Mouse (Mus musculus) left cerebral cortex, postnatal 10 days (tissue): ENCODE results near the gene Klhl32. TPM values are rescaled to one million over a fixed set of nuclear protein-coding genes. Genes with fewer than 3 reads are reported as not detected.
"Not testable (repeated sequence)": the region's sequence is repeated elsewhere in the genome, so short reads cannot be mapped to it uniquely, and the experiment has no call there.

Experiments used
- DNase-seq, 2 experiments: peaks; one replicate each; pipeline ENCODE4 v3.0.0; 2021 to 2022; ENCODE audit warnings: low spot score in 2 of 2, mixed read lengths in 1 of 2; ENCODE audit errors: extremely low spot score in 1 of 2
- intact Hi-C: fragments of 180-260 bp; cut with DNase I; formaldehyde crosslinking; loops from one replicate; pipeline ENCODE4 v1.15.1; 2025
- total RNA-seq, 2 experiments: library from RNA; stranded (reverse); gene quantifications; 2 replicates each; pipeline ENCODE4 v1.2.3; 2021

Klhl32 gene
- 10 to 100 TPM; 16.5 to 17.5 TPM for total RNA-seq

DNA sequence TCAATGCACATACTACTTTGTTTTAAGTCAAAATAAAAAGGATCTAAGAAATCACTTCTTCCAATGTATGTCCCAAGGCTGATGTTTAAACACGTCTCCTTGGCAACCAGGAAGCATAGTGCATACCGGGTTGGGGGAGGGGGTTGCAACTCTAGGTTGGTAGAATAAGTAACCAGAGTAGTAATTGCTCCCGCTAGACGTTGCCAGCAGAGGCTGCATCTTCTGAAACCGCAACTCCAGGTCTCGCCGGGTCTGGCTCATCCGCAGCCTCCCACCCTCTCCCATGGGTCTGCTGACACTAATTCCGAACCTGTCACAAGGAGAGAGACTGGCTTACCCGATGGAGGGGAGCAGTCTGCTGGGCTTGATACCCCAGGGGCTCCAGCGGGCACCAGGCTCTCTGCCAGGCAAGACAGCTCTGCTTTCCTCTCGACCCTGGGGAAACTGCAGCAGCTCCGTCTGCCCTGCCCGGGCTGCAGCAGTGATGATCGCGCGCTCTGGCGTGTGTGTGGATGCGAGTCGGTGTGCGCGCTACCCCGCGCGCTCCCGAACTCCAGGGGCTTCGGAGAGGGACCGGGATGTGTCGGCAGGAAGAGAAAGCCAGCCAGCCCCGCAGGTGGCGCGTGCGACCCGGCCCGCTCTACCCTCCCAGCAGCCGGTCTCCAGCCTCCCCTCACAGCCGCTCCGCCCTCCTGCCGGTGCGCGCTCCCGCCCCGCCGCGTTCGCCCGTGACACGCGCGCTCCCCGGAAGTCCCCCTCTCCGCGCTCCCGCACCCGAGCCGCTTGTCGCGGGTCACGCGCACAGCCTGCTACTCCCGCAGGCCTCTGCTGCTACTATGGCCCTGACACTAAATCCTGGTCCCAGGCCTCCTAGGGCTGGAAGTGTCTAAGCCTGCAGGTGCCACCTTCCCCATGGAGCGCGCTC, at the start of gene Klhl32:
Klhl32 (minus strand) TSS at position 724 of the 925 bp plus-strand sequence.
- peak; percentile 71 to 89 for DNase-seq
- intact Hi-C loops, result no loop called here

GRCm38 (mm10) chr4:24899146-24899545, 48.2 kb upstream of the Klhl32 start:
- intact Hi-C loops, result loop anchor here (5.0 kb wide), 2 partner anchors 278 to 1643 kb away; no protein-coding TSS in a partner anchor
- no peak for DNase-seq

DNA sequence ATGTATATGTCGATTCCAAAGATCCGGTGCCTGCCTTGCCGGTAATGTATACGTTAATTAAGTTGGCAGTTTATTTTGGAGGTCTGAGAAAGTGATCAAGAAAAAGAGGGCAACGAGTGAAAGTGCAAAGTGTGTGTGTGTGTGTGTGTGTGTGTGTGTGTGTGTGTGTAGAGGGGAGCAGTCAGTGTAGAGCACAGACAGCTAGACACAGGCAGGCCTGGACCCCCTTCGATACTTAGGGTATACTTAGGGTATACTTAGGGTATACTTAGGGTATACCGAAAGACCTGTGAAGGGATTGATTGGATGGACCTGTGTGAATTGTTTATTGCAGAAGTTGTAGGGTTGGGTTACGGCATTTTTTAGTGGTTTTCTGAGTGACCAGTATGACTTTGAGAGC, 47.7 kb upstream of the Klhl32 start:
- intact Hi-C loops, result loop anchor here (5.0 kb wide), 2 partner anchors 279 to 1644 kb away; no protein-coding TSS in a partner anchor
- no peak for DNase-seq

DNA sequence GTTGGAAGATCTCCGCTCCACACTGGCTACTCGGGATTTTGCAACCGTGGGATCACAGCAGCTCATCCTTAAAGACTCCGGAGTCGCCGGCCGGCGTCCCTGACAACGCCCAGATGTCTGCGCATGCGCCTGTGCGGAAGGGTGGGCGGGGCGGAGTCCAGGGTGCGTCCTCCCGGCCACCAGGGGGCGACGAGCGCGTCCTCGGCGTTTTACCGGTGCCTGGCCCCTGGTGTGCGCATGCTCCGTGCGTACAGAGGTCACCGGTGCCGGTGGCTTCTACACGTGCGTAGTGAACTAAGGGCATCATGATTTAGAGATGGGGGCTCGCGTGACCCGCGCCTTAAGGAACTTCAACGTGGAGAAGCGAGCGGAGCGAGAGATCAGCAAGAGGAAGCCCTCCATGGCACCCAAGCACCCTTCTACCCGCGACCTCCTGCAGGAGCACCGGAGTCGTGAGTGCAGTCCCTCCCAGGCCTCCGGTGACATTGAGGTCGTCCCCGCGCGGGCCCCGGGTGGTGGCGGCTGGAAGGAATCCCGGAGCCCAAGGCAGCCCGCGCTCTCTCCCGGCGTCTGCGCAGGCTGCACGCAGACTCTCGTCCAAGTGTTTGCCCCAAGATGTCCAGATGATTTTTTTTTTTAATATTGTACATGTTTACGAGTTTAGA, 47.1 kb upstream of the Klhl32 start, which contains the start of gene Ndufaf4:
Ndufaf4 (plus strand) TSS at position 233 of the 665 bp plus-strand sequence.
- intact Hi-C loops, result loop anchor here (2.0 to 5.0 kb wide), 3 partner anchors 177 to 1644 kb away; no protein-coding TSS in a partner anchor
- peak; percentile 96 to 98 for DNase-seq

DNA sequence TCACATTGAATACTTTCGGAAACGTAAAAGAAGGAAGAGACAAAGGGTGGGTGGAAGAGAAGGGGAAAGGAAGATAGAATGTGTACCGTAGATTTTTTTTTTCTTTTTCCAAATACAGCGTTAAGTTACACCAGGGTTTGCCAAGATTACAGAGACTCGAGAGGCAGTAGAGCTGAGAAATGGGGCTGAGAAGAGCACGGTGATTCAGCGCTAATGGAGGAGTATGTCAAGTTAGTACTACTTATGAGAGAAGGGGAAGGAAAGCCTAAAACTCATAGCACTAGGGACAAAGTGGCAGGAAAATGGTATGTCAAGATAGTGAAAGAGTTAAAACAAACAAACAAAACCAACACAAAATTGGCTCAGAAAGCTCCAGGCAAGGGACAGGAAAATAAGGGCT, 46.4 kb upstream of the Klhl32 start:
- no peak for DNase-seq
- intact Hi-C loops, result loop anchor here (2.0 to 5.0 kb wide), 3 partner anchors 177 to 1645 kb away; no protein-coding TSS in a partner anchor

DNA sequence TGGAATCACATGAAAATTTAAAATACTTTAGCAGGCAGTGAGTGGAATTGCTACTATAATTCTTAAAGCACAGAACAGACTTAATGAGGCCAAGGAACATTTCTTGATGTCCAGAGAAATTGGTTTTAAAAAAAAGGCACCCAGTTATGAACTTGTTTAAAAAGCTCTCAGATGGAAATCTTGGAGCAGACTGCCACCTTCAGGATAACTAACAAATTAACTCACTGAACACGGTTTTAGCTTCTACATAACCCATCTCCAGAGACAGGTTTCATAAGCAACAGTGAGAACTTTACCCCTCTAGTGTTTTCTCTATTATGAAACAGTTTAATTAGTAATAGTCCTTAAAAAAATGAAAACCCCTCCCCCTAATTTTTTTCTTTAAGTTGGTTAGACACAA, 45.9 kb upstream of the Klhl32 start:
- intact Hi-C loops, result loop anchor here (2.0 to 5.0 kb wide), 3 partner anchors 176 to 1645 kb away; no protein-coding TSS in a partner anchor
- peak in 1 of 2 experiments; percentile 65 for DNase-seq

- intact Hi-C loops, result loop anchor here (5.0 kb wide), 2 partner anchors 283 to 1648 kb away; no protein-coding TSS in a partner anchor
- DNase-seq, result no peak
Observed at GRCm38 (mm10) chr4:24894625-24895024, 43.7 kb upstream of the Klhl32 start.

GRCm38 (mm10) chr4:24892293-24892692, 41.4 kb upstream of the Klhl32 start:
- intact Hi-C loops, DNase-seq: not testable (repeated sequence)

DNA sequence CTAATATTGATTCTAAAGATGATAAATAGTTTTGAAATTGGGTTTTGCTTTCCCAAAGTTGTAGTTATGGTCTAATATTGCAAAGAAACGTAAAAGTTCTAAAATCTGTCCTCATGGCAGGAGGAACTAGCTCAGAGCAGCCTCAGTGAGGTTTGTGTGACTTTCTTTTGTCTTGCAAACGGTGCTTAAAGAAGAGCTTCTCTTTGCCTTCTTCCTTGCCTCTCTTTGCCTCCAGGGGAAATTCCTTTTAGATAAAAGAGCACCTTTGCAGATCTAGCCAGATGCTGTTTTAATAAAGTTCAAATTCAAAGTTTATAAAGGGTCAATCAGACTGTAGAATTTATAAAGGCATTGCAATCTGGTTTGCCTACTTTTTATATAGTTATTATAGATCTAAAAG, 38.5 kb upstream of the Klhl32 start:
- intact Hi-C loops, DNase-seq: not testable (repeated sequence)

GRCm38 (mm10) chr4:24869230-24869629, 18.3 kb upstream of the Klhl32 start:
- DNase-seq, result no peak
- intact Hi-C loops, result no loop called here

GRCm38 (mm10) chr4:24865691-24866090, 14.8 kb upstream of the Klhl32 start:
- intact Hi-C loops, result no loop called here
- no peak for DNase-seq

GRCm38 (mm10) chr4:24847406-24847805, 3.5 kb downstream of the Klhl32 start:
- DNase-seq, result no peak
- intact Hi-C loops, result loop anchor here (5.0 kb wide), 2 partner anchors 55 to 125 kb away; no protein-coding TSS in a partner anchor

GRCm38 (mm10) chr4:24845546-24845945, 5.4 kb downstream of the Klhl32 start:
- no peak for DNase-seq
- intact Hi-C loops, result loop anchor here (5.0 kb wide), 2 partner anchors 53 to 123 kb away; no protein-coding TSS in a partner anchor

GRCm38 (mm10) chr4:24838567-24838966, 12.4 kb downstream of the Klhl32 start:
- intact Hi-C loops, result no loop called here

GRCm38 (mm10) chr4:24835555-24835954, 15.4 kb downstream of the Klhl32 start:
- no peak for DNase-seq
- intact Hi-C loops, result no loop called here

More at GRCm38 (mm10) chr4:24838567-24838966, 12.4 kb downstream of the Klhl32 start:
- no peak for DNase-seq

DNA sequence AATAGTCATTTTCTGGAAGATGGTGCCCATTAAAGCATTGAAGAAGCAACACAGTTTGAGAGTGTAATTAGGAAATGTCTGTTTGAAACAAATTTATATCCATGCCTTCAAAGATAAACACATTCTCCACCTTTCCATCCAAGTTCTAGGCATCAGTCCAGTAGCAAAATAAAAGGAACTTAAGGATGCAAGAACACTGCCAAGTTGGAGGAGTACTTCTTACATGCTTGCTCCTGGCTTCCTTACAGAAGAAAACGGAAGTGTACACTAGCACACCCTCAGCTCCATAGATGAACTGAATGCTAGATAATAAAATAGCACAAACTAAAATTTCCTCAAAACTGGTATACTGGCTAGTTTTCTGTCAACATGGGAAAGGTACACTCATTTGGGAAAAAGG, 42.6 kb downstream of the Klhl32 start:
- no peak for DNase-seq

DNA sequence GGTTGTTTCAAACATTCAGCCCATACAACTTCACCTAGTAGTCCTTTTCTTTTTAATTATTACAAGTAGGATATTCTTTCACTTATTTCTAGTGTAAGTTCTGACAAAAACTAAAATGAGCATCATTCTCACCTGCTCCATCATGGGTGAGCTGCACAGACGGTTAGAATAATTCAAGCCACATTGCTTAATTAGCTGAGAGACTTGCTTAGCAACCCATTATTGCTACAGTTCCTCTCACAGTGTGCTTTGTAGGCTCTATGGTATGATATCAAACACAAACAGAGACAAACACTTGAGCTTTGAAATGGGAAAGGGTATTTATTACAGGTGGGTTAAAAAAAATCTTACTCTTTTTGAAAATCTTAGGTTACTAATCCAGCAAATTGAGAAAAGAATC, 49.0 kb downstream of the Klhl32 start:
- DNase-seq, result no peak
- intact Hi-C loops, result no loop called here

More for the DNA sequence above, 42.6 kb downstream of the Klhl32 start:
- intact Hi-C loops, result no loop called here

DNA sequence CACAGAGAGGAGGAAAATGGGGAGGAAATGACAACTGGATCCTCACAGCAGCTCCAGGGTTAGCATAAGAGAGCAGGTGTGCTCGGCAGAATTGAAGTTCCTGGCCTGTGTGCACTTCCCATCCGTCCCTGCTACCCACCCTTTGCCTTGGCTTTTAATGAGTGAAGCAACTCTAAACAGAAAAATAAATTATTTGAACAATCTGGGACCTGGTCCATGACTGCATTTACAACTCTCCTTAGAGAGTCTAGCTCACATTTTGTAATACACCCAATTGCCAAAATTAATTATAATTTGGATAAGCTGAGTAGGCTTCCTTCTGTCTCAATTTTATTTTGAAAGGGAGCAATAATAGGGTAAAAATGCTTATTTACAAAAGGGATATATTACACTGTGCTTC, 49.6 kb downstream of the Klhl32 start:
- no peak for DNase-seq
- intact Hi-C loops, result no loop called here

- no peak for DNase-seq
- intact Hi-C loops, result no loop called here
Observed at GRCm38 (mm10) chr4:24800345-24800936, 50.5 kb downstream of the Klhl32 start.
